In genomic region chr5:22280534-22281164, GRCm38 (mm10) we compare ENCODE assay signal across 15 mouse cellular contexts.
DNase-seq lines count a peak whose midpoint lies in the region; ATAC-seq and TF ChIP-seq lines count a peak whose summit lies in the region.
"Had no signal": no experiment of that assay in that cellular context is flagged by ENCODE, and none has a peak within 500 bp of the region (broad histone marks: within the 10 kb centered on the region; RNA-seq: fewer than 3 reads in every experiment).

No protein-coding gene starts in this region.

- no peak overlapping the region for H3K4me3 ChIP-seq in forebrain, embryonic 16.5 days (replicated peaks; ENCODE audit: low read length)
- no peak overlapping the region for H3K4me3 ChIP-seq in forebrain, embryonic 14.5 days (ENCODE audit: low read depth, low read length)
- H3K4me3 ChIP-seq in kidney, postnatal 0 days (replicated peaks; ENCODE audit: low read depth, low read length), result no peak overlapping the region
- H3K4me3 ChIP-seq in midbrain, embryonic 14.5 days (replicated peaks; ENCODE audit: low read depth, low read length), result no peak overlapping the region
- no peak overlapping the region for H3K4me3 ChIP-seq in midbrain, embryonic 10.5 days
- no peak overlapping the region for H3K4me3 ChIP-seq in stomach, embryonic 16.5 days (replicated peaks; ENCODE audit: low read length)
- H3K4me3 ChIP-seq: gastrocnemius, adult 2 months; layer of hippocampus, adult 2 months; midbrain, embryonic 12.5 days; neural tube, embryonic 12.5 days had no signal

- no peak overlapping the region for H3K27ac ChIP-seq in forebrain, embryonic 16.5 days (ENCODE audit: low read length)
- H3K27ac ChIP-seq in forebrain, embryonic 14.5 days (ENCODE audit: low read depth, low read length), result no peak overlapping the region
- H3K27ac ChIP-seq in kidney, postnatal 0 days, result no peak overlapping the region
- no peak overlapping the region for H3K27ac ChIP-seq in midbrain, embryonic 14.5 days (replicated peaks; ENCODE audit: low read depth, low read length)
- no peak overlapping the region for H3K27ac ChIP-seq in midbrain, embryonic 10.5 days (replicated peaks)
- H3K27ac ChIP-seq in stomach, embryonic 16.5 days (ENCODE audit: low read length), result no peak overlapping the region
- H3K27ac ChIP-seq: gastrocnemius, adult 2 months; layer of hippocampus, adult 2 months; midbrain, embryonic 12.5 days; neural tube, embryonic 12.5 days had no signal

- 71% methylated on average over 2 of the region's 2 CpGs for WGBS in forebrain, embryonic 16.5 days
- 69% methylated on average over 2 of the region's 2 CpGs for WGBS in forebrain, embryonic 14.5 days
- WGBS in kidney, postnatal 0 days, result 51% methylated on average over 2 of the region's 2 CpGs
- WGBS in midbrain, embryonic 14.5 days, result 81% methylated on average over 2 of the region's 2 CpGs
- 81% methylated on average over 2 of the region's 2 CpGs for WGBS in midbrain, embryonic 10.5 days
- WGBS in stomach, embryonic 16.5 days, result 57% methylated on average over 2 of the region's 2 CpGs

- no peaks in the 10 kb centered on the region for H3K36me3 ChIP-seq in forebrain, embryonic 16.5 days (ENCODE audit: control insufficient read depth, insufficient read depth)
- no peaks in the 10 kb centered on the region for H3K36me3 ChIP-seq in forebrain, embryonic 14.5 days (ENCODE audit: control insufficient read depth, insufficient read depth, low read length)
- H3K36me3 ChIP-seq in kidney, postnatal 0 days (ENCODE audit: insufficient read depth, low read length), result no peaks in the 10 kb centered on the region
- no peaks in the 10 kb centered on the region for H3K36me3 ChIP-seq in midbrain, embryonic 14.5 days (ENCODE audit: control insufficient read depth, insufficient read depth, low read length)
- no peaks in the 10 kb centered on the region for H3K36me3 ChIP-seq in midbrain, embryonic 10.5 days
- H3K36me3 ChIP-seq in stomach, embryonic 16.5 days (ENCODE audit: control insufficient read depth, insufficient read depth, low read length), result no peaks in the 10 kb centered on the region
- H3K36me3 ChIP-seq: midbrain, embryonic 12.5 days; neural tube, embryonic 12.5 days had no signal

- no peak for TF ChIP-seq CTCF in kidney, postnatal 0 days (IDR thresholded peaks at IDR 0.05; ENCODE audit: low read depth)

- H3K9me3 ChIP-seq in forebrain, embryonic 16.5 days (ENCODE audit: control insufficient read depth, low read length), result no peaks in the 10 kb centered on the region
- H3K9me3 ChIP-seq in forebrain, embryonic 14.5 days (replicated peaks; ENCODE audit: control insufficient read depth, low read length), result no peaks in the 10 kb centered on the region
- no peaks in the 10 kb centered on the region for H3K9me3 ChIP-seq in kidney, postnatal 0 days (replicated peaks; ENCODE audit: low read length)
- no peaks in the 10 kb centered on the region for H3K9me3 ChIP-seq in midbrain, embryonic 14.5 days (ENCODE audit: control insufficient read depth, low read length)
- no peaks in the 10 kb centered on the region for H3K9me3 ChIP-seq in midbrain, embryonic 10.5 days (replicated peaks)
- no peaks in the 10 kb centered on the region for H3K9me3 ChIP-seq in stomach, embryonic 16.5 days (replicated peaks; ENCODE audit: control insufficient read depth, low read length)
- H3K9me3 ChIP-seq: midbrain, embryonic 12.5 days; neural tube, embryonic 12.5 days had no signal

- no peak for DNase-seq in forebrain, embryonic 14.5 days (ENCODE audit: low spot score)
- DNase-seq in kidney, postnatal 0 days (ENCODE audit: low spot score), result no peak
- DNase-seq in kidney, adult 9 months, result no peak
- no peak for DNase-seq in midbrain, embryonic 14.5 days
- DNase-seq in midbrain, embryonic 10.5 days (ENCODE audit: low spot score), result no peak
- DNase-seq: cerebellum, postnatal 14 days; gastrocnemius, adult 2 months; kidney, adult 8-10 months; lung, postnatal 10 days; thymus, adult 2 months had no signal

- ATAC-seq in forebrain, embryonic 16.5 days, result 0 out of 2 replicates have a peak, but pooled peaks have one; percentile 13
- no peak; the same call in 1 of the 2 replicates for ATAC-seq in forebrain, embryonic 14.5 days
- ATAC-seq in kidney, postnatal 0 days (replicated peaks; ENCODE audit: low FRiP score, low read depth), result 0 out of 2 replicates have a peak, but pooled peaks have one; percentile 63
- 0 out of 2 replicates have a peak, but pooled peaks have one; percentile 19 for ATAC-seq in midbrain, embryonic 14.5 days (ENCODE audit: low FRiP score, low TSS enrichment)
- 0 out of 2 replicates have a peak, but pooled peaks have one; percentile 25 for ATAC-seq in stomach, embryonic 16.5 days (ENCODE audit: insufficient read depth, low FRiP score)

- no peaks in the 10 kb centered on the region for H3K27me3 ChIP-seq in forebrain, embryonic 16.5 days (replicated peaks; ENCODE audit: control insufficient read depth, insufficient read depth, low read length)
- no peaks in the 10 kb centered on the region for H3K27me3 ChIP-seq in forebrain, embryonic 14.5 days (replicated peaks; ENCODE audit: control insufficient read depth, insufficient read depth, low read length)
- H3K27me3 ChIP-seq in kidney, postnatal 0 days (ENCODE audit: insufficient read depth, low read length), result no peaks in the 10 kb centered on the region
- no peaks in the 10 kb centered on the region for H3K27me3 ChIP-seq in midbrain, embryonic 14.5 days (ENCODE audit: control insufficient read depth, insufficient read depth, low read length)
- H3K27me3 ChIP-seq in midbrain, embryonic 10.5 days (ENCODE audit: low read depth, poor library complexity, severe bottlenecking), result no peaks in the 10 kb centered on the region
- H3K27me3 ChIP-seq in stomach, embryonic 16.5 days (ENCODE audit: control insufficient read depth, insufficient read depth, low read length), result no peaks in the 10 kb centered on the region
- H3K27me3 ChIP-seq: midbrain, embryonic 12.5 days; neural tube, embryonic 12.5 days had no signal

- peaks cover 11% of the 10 kb centered on the region for H3K4me1 ChIP-seq in forebrain, embryonic 16.5 days (replicated peaks; ENCODE audit: control insufficient read depth, insufficient read depth, low read length)
- no peaks in the 10 kb centered on the region for H3K4me1 ChIP-seq in forebrain, embryonic 14.5 days (ENCODE audit: control insufficient read depth, insufficient read depth, low read length)
- no peaks in the 10 kb centered on the region for H3K4me1 ChIP-seq in kidney, postnatal 0 days (replicated peaks; ENCODE audit: insufficient read depth, low read length)
- peaks cover 7% of the 10 kb centered on the region; the same call in 1 of the 2 replicates for H3K4me1 ChIP-seq in midbrain, embryonic 14.5 days (ENCODE audit: control insufficient read depth, insufficient read depth, low read length)
- peaks cover 7% of the 10 kb centered on the region; the same call in 1 of the 2 replicates for H3K4me1 ChIP-seq in midbrain, embryonic 10.5 days
- H3K4me1 ChIP-seq in stomach, embryonic 16.5 days (ENCODE audit: control insufficient read depth, insufficient read depth, low read length), result no peaks in the 10 kb centered on the region
- H3K4me1 ChIP-seq: neural tube, embryonic 12.5 days had no signal

- no peak overlapping the region for H3K4me2 ChIP-seq in forebrain, embryonic 16.5 days (ENCODE audit: low read length)
- H3K4me2 ChIP-seq in forebrain, embryonic 14.5 days (ENCODE audit: low read length), result no peak overlapping the region
- no peak overlapping the region for H3K4me2 ChIP-seq in kidney, postnatal 0 days (ENCODE audit: low read length)
- H3K4me2 ChIP-seq in midbrain, embryonic 14.5 days (ENCODE audit: low read length), result no peak overlapping the region
- no peak overlapping the region for H3K4me2 ChIP-seq in stomach, embryonic 16.5 days (ENCODE audit: low read depth, low read length)
- H3K4me2 ChIP-seq: midbrain, embryonic 12.5 days; neural tube, embryonic 12.5 days had no signal

- H3K9ac ChIP-seq in forebrain, embryonic 16.5 days (replicated peaks; ENCODE audit: low read depth, low read length), result no peak overlapping the region
- no peak overlapping the region for H3K9ac ChIP-seq in forebrain, embryonic 14.5 days (ENCODE audit: low read length)
- no peak overlapping the region for H3K9ac ChIP-seq in kidney, postnatal 0 days (ENCODE audit: low read depth, low read length)
- no peak overlapping the region for H3K9ac ChIP-seq in midbrain, embryonic 14.5 days (replicated peaks; ENCODE audit: low read length)
- no peak overlapping the region for H3K9ac ChIP-seq in stomach, embryonic 16.5 days (ENCODE audit: low read length)
- H3K9ac ChIP-seq: midbrain, embryonic 12.5 days; neural tube, embryonic 12.5 days had no signal
